ENCODE assay signal across 15 mouse cellular contexts in genomic region chr10:110654070-110654469, GRCm38 (mm10).
"Had no signal": no experiment of that assay in that cellular context is flagged by ENCODE, and none has a peak within 500 bp of the region (broad histone marks: within the 10 kb centered on the region; RNA-seq: fewer than 3 reads in every experiment).

No protein-coding gene starts in this region.

- DNase-seq: kidney, adult 9 months; kidney, postnatal 36 days; layer of hippocampus, adult 9-11 months; lung, adult 2 months; lung, postnatal 36 days; retina, postnatal 1 day; thymus, adult 2 months; thymus, postnatal 25 days had no signal

- H3K27ac ChIP-seq: kidney, postnatal 0 days; limb, embryonic 10.5 days; liver, embryonic 15.5 days; midbrain, embryonic 13.5 days; neural tube, embryonic 12.5 days; stomach, embryonic 15.5 days had no signal

- ATAC-seq: lung, postnatal 0 days; midbrain, embryonic 13.5 days had no signal

- H3K4me3 ChIP-seq: limb, embryonic 10.5 days; liver, embryonic 15.5 days; midbrain, embryonic 13.5 days; neural tube, embryonic 12.5 days; stomach, embryonic 15.5 days had no signal
